Mouse (Mus musculus) G1E (cell line): ENCODE measurements around the gene 5730455P16Rik. TPM values are rescaled to one million over a fixed set of nuclear protein-coding genes. Genes with fewer than 3 reads are reported as not detected.

ENCODE experiments used
- ATAC-seq: 2 replicates; pipeline ENCODE4 v1.8.0; 2016; ENCODE audit warnings: mild to moderate bottlenecking; ENCODE audit not compliant: insufficient number of reproducible peaks, poor library complexity, low FRiP score, severe bottlenecking; ENCODE audit errors: extremely low read depth
- DNase-seq: peaks from one replicate; pipeline ENCODE4 v3.0.0; 2012; ENCODE audit warnings: low spot score
- H3K27me3 ChIP-seq: 2 replicates; pipeline ENCODE4 v1.6.1; 2012; ENCODE audit warnings: mild to moderate bottlenecking, low read length, inconsistent platforms; ENCODE audit not compliant: insufficient read depth
- H3K36me3 ChIP-seq: replicated peaks from 2 replicates; pipeline ENCODE3; 2012; ENCODE audit warnings: mild to moderate bottlenecking, inconsistent platforms
- H3K4me1 ChIP-seq: 2 replicates; pipeline ENCODE4 v1.6.1; 2012; ENCODE audit warnings: low read depth, low read length, inconsistent platforms, mixed read lengths; ENCODE audit not compliant: insufficient read depth
- H3K4me3 ChIP-seq: 2 replicates; pipeline ENCODE4 v1.5.1; 2012; ENCODE audit warnings: low read depth, mild to moderate bottlenecking, inconsistent platforms, low read length, moderate library complexity, mixed read lengths
- H3K9me3 ChIP-seq: replicated peaks from 2 replicates; pipeline ENCODE4 v1.6.1; 2012; ENCODE audit warnings: inconsistent platforms
- CTCF ChIP-seq: IDR thresholded peaks from 2 replicates; pipeline ENCODE4 v1.5.1; 2012; ENCODE audit warnings: low read depth, low read length, inconsistent platforms, mixed read lengths
- GATA1 ChIP-seq: IDR thresholded peaks from 2 replicates; pipeline ENCODE4 v1.6.1; 2012; ENCODE audit warnings: borderline replicate concordance, low read length, inconsistent platforms, mixed read lengths
- GATA2 ChIP-seq: IDR thresholded peaks from 2 replicates; pipeline ENCODE4 v1.6.1; 2012; ENCODE audit warnings: low read depth, low read length, inconsistent platforms, borderline replicate concordance
- POLR2AphosphoS5 ChIP-seq: IDR thresholded peaks from 2 replicates; pipeline ENCODE4 v1.6.1; 2012; ENCODE audit warnings: low read depth, low read length, inconsistent platforms; ENCODE audit not compliant: insufficient replicate concordance
- TAL1 ChIP-seq: conservative IDR thresholded peaks from 2 replicates; pipeline ENCODE4 v1.6.1; 2012; ENCODE audit warnings: low read depth, low read length, inconsistent platforms, mixed read lengths
- polyA plus RNA-seq: library from polyadenylated mRNA; stranded (reverse); fragments of >175 nt; gene quantifications from 2 replicates; pipeline ENCODE4 v1.2.3, GENCODE M21; 2012
- total RNA-seq, 2 experiments: library from RNA; stranded (forward) in 1 of 2; stranded (reverse) in 1 of 2; fragments of 200-1000 nt in 1 of 2; fragments of >200 nt in 1 of 2; fragmentation: Nextera tagmentation in 1 of 2; gene quantifications; 2 replicates each; pipeline ENCODE4 v1.2.3; 2014 to 2017

Gene 5730455P16Rik
- total and polyA plus RNA-seq, 3 experiments: 3.5 to 14.4 (median 13.9) TPM

GRCm38 (mm10) chr11:80376651-80377050, 1.2 kb downstream of the 5730455P16Rik start:
- Histone ChIP-seq H3K36me3 (peaks cover 44% of the 10 kb centered on the region), H3K9me3 (no peaks in the 10 kb centered on the region), H3K27me3 (no peaks in the 10 kb centered on the region), H3K4me1 (peaks cover 17% of the 10 kb centered on the region), H3K4me3 (no peak overlapping the region)
- no peak for TF ChIP-seq POLR2AphosphoS5
- TF ChIP-seq GATA1: no peak
- TF ChIP-seq GATA2: no peak
- no peak for TF ChIP-seq TAL1
- no peak for TF ChIP-seq CTCF
- DNase-seq: peak; percentile 23
- no peak for ATAC-seq

- no peak for TF ChIP-seq GATA1
- no peak for TF ChIP-seq TAL1
- TF ChIP-seq CTCF: no peak
- TF ChIP-seq GATA2: no peak
- no peak for TF ChIP-seq POLR2AphosphoS5
- H3K36me3 ChIP-seq: peaks cover 85% of the 10 kb centered on the region
- no peak for ATAC-seq
- no peak for DNase-seq
- H3K27me3 ChIP-seq: no peaks in the 10 kb centered on the region
- H3K9me3 ChIP-seq: no peaks in the 10 kb centered on the region
- H3K4me1 ChIP-seq: no peaks in the 10 kb centered on the region
- no peak overlapping the region for H3K4me3 ChIP-seq
These were observed 8.9 kb downstream of the 5730455P16Rik start for GRCm38 (mm10) chr11:80368949-80369348.

GRCm38 (mm10) chr11:80354832-80355231, 23.0 kb downstream of the 5730455P16Rik start:
- DNase-seq (no peak), ATAC-seq (no peak)
- H3K9me3 ChIP-seq: no peaks in the 10 kb centered on the region
- H3K36me3 ChIP-seq: peaks cover 27% of the 10 kb centered on the region
- peaks cover 10% of the 10 kb centered on the region for H3K27me3 ChIP-seq
- H3K4me1 ChIP-seq: 0 out of 2 replicates have a peak, but pooled peaks cover 4% of the 10 kb centered on the region
- TF ChIP-seq GATA1 (no peak), POLR2AphosphoS5 (no peak), TAL1 (no peak), CTCF (no peak), GATA2 (no peak)
- H3K4me3 ChIP-seq: no peak overlapping the region

- peak; percentile 94 for TF ChIP-seq CTCF
- TF ChIP-seq GATA1: no peak
- no peak for TF ChIP-seq POLR2AphosphoS5
- no peak for TF ChIP-seq TAL1
- TF ChIP-seq GATA2: no peak
- H3K9me3 ChIP-seq: no peaks in the 10 kb centered on the region
- 0 out of 2 replicates have a peak, but pooled peaks cover 4% of the 10 kb centered on the region for H3K4me1 ChIP-seq
- peaks cover 13% of the 10 kb centered on the region for H3K27me3 ChIP-seq
- no peak overlapping the region for H3K4me3 ChIP-seq
- ATAC-seq (no peak), DNase-seq (peak; percentile 66)
- H3K36me3 ChIP-seq: peaks cover 7% of the 10 kb centered on the region
These were observed 25.9 kb downstream of the 5730455P16Rik start for GRCm38 (mm10) chr11:80351832-80352430.

- Histone ChIP-seq H3K4me3 (no peak overlapping the region), H3K9me3 (no peaks in the 10 kb centered on the region), H3K27me3 (peaks cover 22% of the 10 kb centered on the region), H3K36me3 (no peaks in the 10 kb centered on the region), H3K4me1 (peaks cover 3% of the 10 kb centered on the region; the same call in 1 of the 2 replicates)
- DNase-seq (no peak), ATAC-seq (no peak)
- TF ChIP-seq GATA1 (no peak), POLR2AphosphoS5 (no peak), TAL1 (no peak), GATA2 (no peak), CTCF (no peak)
These were observed 35.4 kb downstream of the 5730455P16Rik start for GRCm38 (mm10) chr11:80342482-80342881.

GRCm38 (mm10) chr11:80336351-80336730, 41.5 kb downstream of the 5730455P16Rik start:
- no peak for TF ChIP-seq GATA1
- no peak for TF ChIP-seq POLR2AphosphoS5
- no peak for TF ChIP-seq TAL1
- no peak for TF ChIP-seq GATA2
- TF ChIP-seq CTCF: no peak
- Histone ChIP-seq H3K36me3 (no peaks in the 10 kb centered on the region), H3K4me3 (no peak overlapping the region), H3K4me1 (peaks cover 3% of the 10 kb centered on the region; the same call in 1 of the 2 replicates), H3K27me3 (peaks cover 26% of the 10 kb centered on the region), H3K9me3 (no peaks in the 10 kb centered on the region)
- ATAC-seq (no peak), DNase-seq (no peak)
